Mouse (Mus musculus): ENCODE data around the gene Gm10961.

Gm10961 gene

GRCm38 (mm10) chr3:107617800-107618199 is 13.3 kb upstream of the Gm10961 start:
- DNase-seq: no peak

- no peak for DNase-seq
These were observed 11.2 kb upstream of the Gm10961 start for GRCm38 (mm10) chr3:107619911-107620310.

DNA sequence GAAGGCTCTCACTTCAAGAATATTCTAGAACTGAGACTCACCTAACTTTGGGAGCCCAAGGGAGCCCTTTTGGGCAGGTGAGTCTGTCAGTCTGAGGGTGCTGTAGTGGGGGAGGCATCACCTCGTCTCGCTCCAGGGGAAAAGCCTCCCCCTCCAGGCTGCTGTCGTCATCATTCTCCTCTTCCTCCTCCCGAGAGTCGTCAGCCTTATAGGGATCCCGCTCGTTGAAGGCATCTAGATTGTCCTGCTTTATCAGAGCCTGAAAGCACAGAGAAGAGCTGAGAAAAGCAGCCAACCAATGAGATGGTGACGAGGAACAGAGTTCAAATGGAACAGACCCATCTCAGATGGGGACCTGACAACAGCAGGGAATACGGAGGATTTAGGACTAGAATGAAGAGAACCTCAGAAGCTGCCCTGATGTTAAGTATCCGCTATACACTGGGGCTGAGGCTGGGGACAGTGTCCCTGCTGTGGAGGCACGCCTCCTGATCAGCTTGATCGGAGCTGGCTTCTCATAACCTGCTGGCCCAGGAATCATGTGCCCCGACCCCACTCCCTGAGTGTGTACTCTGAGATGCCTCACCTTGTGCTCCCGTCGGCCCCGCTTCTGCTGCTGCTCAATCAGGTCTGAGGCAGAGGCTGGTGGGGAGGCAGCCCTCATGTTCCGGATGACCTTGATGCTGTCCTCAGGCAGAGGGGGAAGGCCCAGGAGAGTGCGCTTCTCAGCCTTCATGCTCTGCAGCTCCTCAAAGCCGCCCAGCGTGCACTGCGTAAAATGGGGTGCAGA is 9.6 kb upstream of the Gm10961 start:
- no peak for DNase-seq

DNA sequence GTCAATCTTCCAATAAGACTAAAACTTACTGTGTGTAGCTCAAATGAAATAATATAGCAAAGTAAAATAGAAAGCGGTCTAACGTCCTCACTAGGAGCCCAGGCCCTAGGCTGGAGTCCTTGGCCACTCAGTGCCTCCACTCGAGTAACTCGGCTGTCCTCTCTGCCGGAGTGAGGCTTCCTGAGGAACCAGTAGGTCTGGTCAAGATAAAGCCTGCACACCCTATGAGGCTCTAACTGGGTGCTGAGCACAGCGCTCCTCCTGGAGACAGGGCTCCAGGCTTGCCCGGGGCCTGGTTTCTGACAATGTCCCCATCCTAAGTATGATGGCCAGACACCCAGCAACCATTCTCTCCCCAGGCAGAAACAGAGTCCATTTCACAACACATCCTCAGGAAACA is 8.6 kb upstream of the Gm10961 start:
- no peak for DNase-seq

DNA sequence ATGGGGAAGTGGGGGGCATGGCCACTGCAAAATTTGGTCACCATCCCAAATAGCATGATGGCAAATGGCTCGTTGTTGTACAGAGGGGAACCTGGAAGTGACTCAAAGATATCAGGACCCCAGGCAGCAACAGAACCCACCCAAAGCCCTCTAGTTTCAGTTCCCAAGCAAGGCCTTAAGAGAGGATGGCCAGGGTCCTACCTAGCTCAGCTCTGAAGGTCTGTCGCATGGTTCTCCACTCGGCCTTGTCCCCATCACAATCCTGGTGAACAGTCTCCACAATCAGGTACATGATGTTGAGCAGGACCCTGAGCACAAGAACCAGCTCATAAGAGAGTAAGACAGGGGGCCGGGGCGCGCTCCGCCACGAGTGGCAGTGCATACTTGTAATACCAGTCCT is 6.7 kb upstream of the Gm10961 start:
- DNase-seq: no peak

- no peak for DNase-seq
These were observed 5.6 kb upstream of the Gm10961 start for GRCm38 (mm10) chr3:107625536-107625935.

GRCm38 (mm10) chr3:107626751-107627150 is 4.4 kb upstream of the Gm10961 start:
- DNase-seq: no peak

DNA sequence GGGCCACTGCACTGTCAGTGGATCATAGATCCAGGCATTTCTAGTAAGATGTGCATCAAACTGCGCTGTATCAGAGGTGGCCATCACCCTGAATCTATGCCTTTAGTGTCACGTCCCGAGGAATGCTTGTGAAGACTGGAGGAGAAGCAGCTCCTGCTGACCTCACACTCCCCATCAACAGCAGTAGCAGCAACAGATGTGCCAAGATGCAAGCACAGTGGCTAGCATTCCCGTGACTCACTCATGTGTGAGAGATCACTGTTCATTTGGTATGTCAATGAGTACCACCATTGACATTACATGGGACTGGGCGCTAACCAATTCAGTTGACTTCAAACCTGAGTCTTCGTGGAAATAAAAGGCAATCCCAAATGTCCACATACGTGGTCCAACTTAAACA is 3.5 kb upstream of the Gm10961 start:
- DNase-seq: peak in 1 of 2 experiments; percentile 37

GRCm38 (mm10) chr3:107628551-107628950 is 2.6 kb upstream of the Gm10961 start:
- DNase-seq: no peak

GRCm38 (mm10) chr3:107629411-107629810 is 1.7 kb upstream of the Gm10961 start:
- DNase-seq: no peak

DNA sequence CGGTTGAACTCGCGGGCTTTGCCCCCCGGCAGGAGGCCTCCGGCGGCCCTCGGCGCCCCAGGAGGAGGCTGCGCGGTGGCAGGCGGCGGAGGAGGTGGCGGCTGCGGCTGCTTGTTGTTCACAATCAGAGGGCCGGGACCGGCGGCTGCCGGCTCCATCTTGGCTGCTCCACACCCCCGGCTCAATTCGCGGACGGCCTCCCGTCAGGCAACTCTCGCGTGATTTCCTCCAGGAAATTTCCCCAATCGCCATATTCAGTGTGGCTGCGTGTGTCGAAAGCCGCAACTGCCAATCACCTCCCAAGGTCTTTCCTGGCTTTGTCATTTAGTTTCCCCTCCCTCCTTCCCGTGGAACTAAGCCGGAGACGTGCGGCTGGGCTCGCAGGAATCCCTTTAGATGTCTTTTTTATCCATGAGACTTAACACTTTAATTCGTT is 419 bp downstream of the Gm10961 start, which contains the start of gene Strip1:
Strip1 (minus strand) TSS at position 172 of the 436 bp plus-strand sequence.
- DNase-seq: peak; percentile 94

DNA sequence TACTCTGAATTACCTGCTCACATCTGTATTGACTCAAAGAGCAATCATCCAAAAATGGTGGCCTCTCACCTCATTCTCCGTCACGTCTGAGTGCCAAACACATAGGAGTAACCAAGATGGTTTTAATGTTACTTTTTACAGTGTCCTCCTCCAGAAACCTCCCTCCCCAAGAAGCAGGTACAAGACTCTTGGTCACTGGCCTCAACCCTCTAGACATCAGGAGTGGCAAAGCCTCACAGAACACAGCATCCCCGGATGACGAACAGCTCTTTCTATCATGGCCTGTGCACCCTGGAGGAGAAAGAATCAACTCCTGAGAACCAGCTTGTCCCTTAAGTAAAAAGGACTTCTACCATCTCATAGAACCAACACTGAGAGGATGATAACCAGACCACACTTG is 1.7 kb downstream of the Gm10961 start:
- no peak for DNase-seq

- DNase-seq: no peak
These were observed 2.8 kb downstream of the Gm10961 start for GRCm38 (mm10) chr3:107633906-107634305.

GRCm38 (mm10) chr3:107635836-107636235 is 4.7 kb downstream of the Gm10961 start:
- DNase-seq: no peak

DNA sequence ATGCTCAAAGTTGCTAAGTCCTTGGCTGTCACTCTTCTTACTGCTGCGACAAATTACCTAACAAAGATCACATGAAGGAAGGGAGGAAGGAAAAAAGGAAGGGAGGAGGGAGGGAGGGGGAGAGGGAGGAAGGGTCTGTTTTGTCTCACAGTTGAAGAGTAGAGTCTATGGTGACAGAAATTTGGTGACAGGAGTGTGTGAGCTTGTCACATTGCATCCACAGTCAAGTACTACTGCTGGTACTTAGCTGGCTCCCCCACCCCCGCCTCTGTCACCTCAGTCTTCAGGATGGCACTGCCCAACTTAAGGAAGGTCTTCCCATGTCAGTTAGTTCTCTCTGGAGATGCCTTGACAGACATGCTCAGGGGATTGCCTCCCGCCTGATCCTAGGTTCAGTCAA is 5.1 kb downstream of the Gm10961 start:
- no peak for DNase-seq

- DNase-seq: no peak
These were observed 6.6 kb downstream of the Gm10961 start for GRCm38 (mm10) chr3:107637606-107638172.

- DNase-seq: no peak
These were observed 15.8 kb downstream of the Gm10961 start for GRCm38 (mm10) chr3:107646947-107647346.

GRCm38 (mm10) chr3:107650276-107650675 is 19.2 kb downstream of the Gm10961 start:
- peak; percentile 41 to 60 for DNase-seq

DNA sequence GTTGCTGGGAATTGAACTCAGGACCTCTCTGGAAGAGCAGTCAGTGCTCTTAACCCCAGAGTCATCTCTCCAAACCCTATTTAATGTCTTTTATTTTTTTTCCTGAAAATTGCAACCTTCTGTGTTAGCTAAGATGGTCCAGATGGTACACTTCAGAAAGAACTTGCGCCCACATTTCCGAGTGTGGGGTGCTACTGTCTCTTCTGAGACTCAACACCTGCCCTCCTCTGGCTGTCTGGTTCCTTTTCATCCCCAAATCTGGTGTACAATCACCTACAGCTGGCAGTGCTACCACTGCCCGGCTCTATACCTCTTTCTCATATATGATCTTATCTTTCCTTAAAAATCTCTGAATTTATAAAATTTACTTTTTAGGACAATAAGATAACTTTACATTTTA is 21.8 kb downstream of the Gm10961 start:
- no peak for DNase-seq

DNA sequence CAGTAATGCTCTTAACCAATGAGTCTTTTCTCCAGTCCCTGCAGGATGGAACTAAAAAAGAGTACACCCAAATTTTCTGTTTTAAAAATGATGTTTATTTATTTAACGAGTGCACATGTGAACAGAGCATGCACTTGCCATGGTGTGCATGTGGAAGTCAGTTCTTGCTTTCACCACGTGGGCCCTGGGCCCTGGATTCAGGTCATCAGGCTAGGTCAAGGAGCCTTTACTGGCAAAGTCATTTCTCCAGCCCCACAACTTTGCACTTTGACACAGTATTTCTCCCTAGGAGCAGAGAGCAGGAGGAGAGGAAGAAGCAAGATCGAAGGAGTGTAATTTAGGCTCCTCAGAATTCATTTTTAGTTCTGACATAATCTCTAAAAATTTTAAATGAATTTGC is 23.7 kb downstream of the Gm10961 start:
- DNase-seq: no peak

- peak in 1 of 2 experiments; percentile 49 for DNase-seq
These were observed 24.4 kb downstream of the Gm10961 start for GRCm38 (mm10) chr3:107655491-107655890.

- DNase-seq: no peak
These were observed 25.0 kb downstream of the Gm10961 start for GRCm38 (mm10) chr3:107656151-107656550.

- no peak for DNase-seq
These were observed 25.8 kb downstream of the Gm10961 start for GRCm38 (mm10) chr3:107656888-107657287.

DNA sequence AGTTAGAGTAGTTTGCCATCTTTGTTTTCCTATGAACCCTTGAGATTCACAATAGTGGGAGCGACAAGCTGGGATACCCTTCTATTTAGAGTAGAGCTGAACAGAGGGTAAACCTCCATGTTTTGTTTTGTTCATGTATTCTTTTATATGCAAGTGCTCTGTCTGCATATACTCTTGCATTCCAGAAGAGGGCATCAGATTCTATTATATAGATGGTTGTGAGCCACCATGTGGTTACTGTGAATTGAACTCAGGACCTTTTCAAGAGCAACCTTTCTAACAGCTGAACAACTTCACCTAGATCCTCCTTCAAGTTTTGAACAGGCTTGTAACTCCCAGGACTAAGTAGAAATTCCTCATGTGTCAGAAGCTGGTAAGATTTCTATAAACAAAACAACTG is 27.9 kb downstream of the Gm10961 start:
- no peak for DNase-seq

DNA sequence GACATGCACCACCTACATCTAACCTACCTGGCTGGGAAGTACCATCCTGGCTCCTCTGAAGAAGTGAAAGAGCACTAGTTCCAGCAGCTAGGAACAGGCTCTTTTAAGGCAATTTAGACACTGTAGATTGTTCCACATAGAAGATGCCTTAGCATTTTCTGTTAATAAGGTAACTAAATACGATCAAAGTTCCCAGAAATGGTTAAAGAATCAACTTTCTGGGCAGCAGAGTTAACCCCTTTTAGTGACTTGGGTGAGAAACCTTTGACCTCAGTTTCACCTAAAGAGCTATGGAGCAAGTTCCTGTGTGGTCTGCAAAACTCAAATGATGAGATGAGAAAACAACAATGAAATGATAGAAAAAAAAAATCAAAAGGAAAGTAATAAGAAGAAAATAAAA is 33.5 kb downstream of the Gm10961 start:
- DNase-seq: peak; percentile 46 to 63
